Mouse (Mus musculus): Measurements from ENCODE around the gene Gpr26.

Gene Gpr26

GRCm38 (mm10) chr7:131966023-131966915, at the start of gene Gpr26:
Gene Gpr26 (plus strand): TSS chr7:131966460.
- Histone ChIP-seq H3K9me3 (ENCODE audit: low read length) (peaks cover 13% of the 10 kb centered on the region; the same call in 1 of the 2 replicates), H3K36me3 (ENCODE audit: insufficient read depth, low read length) (no peaks in the 10 kb centered on the region), H3K4me3 (replicated peaks; ENCODE audit: low read length) (peak within 1 kb of the TSS; percentile 74), H3K27me3 (ENCODE audit: insufficient read depth, low read length) (peaks cover 70% of the 10 kb centered on the region), H3K4me1 (replicated peaks; ENCODE audit: low read depth, low read length) (peaks cover 3% of the 10 kb centered on the region)
- TF ChIP-seq POU5F1 (IDR thresholded peaks at IDR 0.05; ENCODE audit: borderline replicate concordance, low read length) (no peak), NANOG (IDR thresholded peaks at IDR 0.05; ENCODE audit: borderline replicate concordance, low read length) (no peak)

DNA sequence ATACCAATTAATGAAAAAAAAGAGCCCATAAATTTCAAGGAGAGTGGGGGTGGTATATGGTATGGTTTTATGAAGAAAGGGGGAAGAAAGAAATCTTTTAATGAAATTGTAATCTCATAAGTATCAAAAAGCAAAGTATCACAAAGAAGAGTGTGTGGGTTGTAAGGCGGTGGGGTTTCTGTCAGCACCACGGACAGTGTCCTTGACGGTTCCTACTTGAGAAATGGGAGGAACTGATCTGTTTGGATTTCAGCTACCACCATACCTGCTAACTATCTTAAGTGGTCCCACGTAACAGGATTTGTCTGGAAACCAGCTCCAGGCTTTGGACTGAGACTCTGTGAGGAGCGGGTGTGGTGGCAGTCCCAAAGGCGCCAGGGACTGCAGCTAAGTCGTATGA, 48.9 kb upstream of the Gpr26 start:
- TF ChIP-seq CTCF (conservative IDR thresholded peaks at IDR 0.05; ENCODE audit: low read length) = no peak
- TF ChIP-seq POU5F1 (IDR thresholded peaks at IDR 0.05; ENCODE audit: borderline replicate concordance, low read length) = no peak
- TF ChIP-seq NANOG (IDR thresholded peaks at IDR 0.05; ENCODE audit: borderline replicate concordance, low read length) = no peak
- Histone ChIP-seq H3K4me3 (replicated peaks; ENCODE audit: low read length) (no peak overlapping the region), H3K9me3 (ENCODE audit: low read length) (peaks cover 13% of the 10 kb centered on the region; the same call in 1 of the 2 replicates), H3K27me3 (ENCODE audit: insufficient read depth, low read length) (no peaks in the 10 kb centered on the region), H3K36me3 (ENCODE audit: insufficient read depth, low read length) (no peaks in the 10 kb centered on the region), H3K4me1 (replicated peaks; ENCODE audit: low read depth, low read length) (no peaks in the 10 kb centered on the region)

GRCm38 (mm10) chr7:131927288-131928050, 38.8 kb upstream of the Gpr26 start:
- Histone ChIP-seq H3K4me1 (replicated peaks; ENCODE audit: low read depth, low read length) (no peaks in the 10 kb centered on the region), H3K9me3 (ENCODE audit: low read length) (peaks cover 19% of the 10 kb centered on the region), H3K4me3 (replicated peaks; ENCODE audit: low read length) (no peak overlapping the region), H3K36me3 (ENCODE audit: insufficient read depth, low read length) (no peaks in the 10 kb centered on the region), H3K27me3 (ENCODE audit: insufficient read depth, low read length) (no peaks in the 10 kb centered on the region)
- TF ChIP-seq CTCF (conservative IDR thresholded peaks at IDR 0.05; ENCODE audit: low read length) = no peak
- no peak for TF ChIP-seq POU5F1 (IDR thresholded peaks at IDR 0.05; ENCODE audit: borderline replicate concordance, low read length)
- TF ChIP-seq NANOG (IDR thresholded peaks at IDR 0.05; ENCODE audit: borderline replicate concordance, low read length) = no peak

GRCm38 (mm10) chr7:131937611-131938010, 28.6 kb upstream of the Gpr26 start:
- TF ChIP-seq POU5F1 (IDR thresholded peaks at IDR 0.05; ENCODE audit: borderline replicate concordance, low read length) (no peak), NANOG (IDR thresholded peaks at IDR 0.05; ENCODE audit: borderline replicate concordance, low read length) (no peak), CTCF (conservative IDR thresholded peaks at IDR 0.05; ENCODE audit: low read length) (no peak)
- no peaks in the 10 kb centered on the region for H3K4me1 ChIP-seq (replicated peaks; ENCODE audit: low read depth, low read length)
- H3K36me3 ChIP-seq (ENCODE audit: insufficient read depth, low read length) = no peaks in the 10 kb centered on the region
- no peaks in the 10 kb centered on the region for H3K27me3 ChIP-seq (ENCODE audit: insufficient read depth, low read length)
- H3K4me3 ChIP-seq (replicated peaks; ENCODE audit: low read length) = no peak overlapping the region
- H3K9me3 ChIP-seq (ENCODE audit: low read length) = peaks cover 10% of the 10 kb centered on the region

- no peaks in the 10 kb centered on the region for H3K4me1 ChIP-seq (replicated peaks; ENCODE audit: low read depth, low read length)
- peaks cover 5% of the 10 kb centered on the region; the same call in 1 of the 2 replicates for H3K27me3 ChIP-seq (ENCODE audit: insufficient read depth, low read length)
- H3K36me3 ChIP-seq (ENCODE audit: insufficient read depth, low read length) = no peaks in the 10 kb centered on the region
- H3K4me3 ChIP-seq (replicated peaks; ENCODE audit: low read length) = no peak overlapping the region
- no peak for TF ChIP-seq POU5F1 (IDR thresholded peaks at IDR 0.05; ENCODE audit: borderline replicate concordance, low read length)
- TF ChIP-seq NANOG (IDR thresholded peaks at IDR 0.05; ENCODE audit: borderline replicate concordance, low read length) = no peak
- no peaks in the 10 kb centered on the region for H3K9me3 ChIP-seq (ENCODE audit: low read length)
These were observed 15.1 kb upstream of the Gpr26 start for GRCm38 (mm10) chr7:131951131-131951530.

DNA sequence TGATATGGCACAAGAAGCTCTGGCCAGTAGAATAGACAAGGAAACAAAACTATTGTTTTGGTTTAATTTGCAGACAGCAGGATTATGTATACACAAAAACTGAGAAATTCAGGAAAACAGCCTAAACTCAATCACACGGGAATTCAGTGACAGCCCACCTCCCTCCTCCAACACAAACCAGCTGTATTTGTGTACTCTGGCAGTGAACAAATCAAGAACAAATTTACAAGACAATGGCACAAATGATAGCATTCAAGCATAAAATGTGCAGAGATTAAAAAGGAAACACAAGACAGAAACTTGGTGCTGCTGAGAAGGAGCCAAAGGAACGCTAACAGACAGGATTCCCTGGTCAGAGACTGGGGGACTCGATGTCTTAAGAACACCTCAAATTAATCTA, 12.9 kb upstream of the Gpr26 start:
- no peaks in the 10 kb centered on the region for H3K36me3 ChIP-seq (ENCODE audit: insufficient read depth, low read length)
- no peaks in the 10 kb centered on the region; the same call in 1 of the 2 replicates for H3K27me3 ChIP-seq (ENCODE audit: insufficient read depth, low read length)
- no peaks in the 10 kb centered on the region for H3K4me1 ChIP-seq (replicated peaks; ENCODE audit: low read depth, low read length)
- H3K9me3 ChIP-seq (ENCODE audit: low read length) = no peaks in the 10 kb centered on the region
- no peak for TF ChIP-seq CTCF (conservative IDR thresholded peaks at IDR 0.05; ENCODE audit: low read length)
- TF ChIP-seq POU5F1 (IDR thresholded peaks at IDR 0.05; ENCODE audit: borderline replicate concordance, low read length) = no peak
- no peak; the same call in 1 of the 2 replicates for TF ChIP-seq NANOG (IDR thresholded peaks at IDR 0.05; ENCODE audit: borderline replicate concordance, low read length)
- H3K4me3 ChIP-seq (replicated peaks; ENCODE audit: low read length) = no peak overlapping the region

DNA sequence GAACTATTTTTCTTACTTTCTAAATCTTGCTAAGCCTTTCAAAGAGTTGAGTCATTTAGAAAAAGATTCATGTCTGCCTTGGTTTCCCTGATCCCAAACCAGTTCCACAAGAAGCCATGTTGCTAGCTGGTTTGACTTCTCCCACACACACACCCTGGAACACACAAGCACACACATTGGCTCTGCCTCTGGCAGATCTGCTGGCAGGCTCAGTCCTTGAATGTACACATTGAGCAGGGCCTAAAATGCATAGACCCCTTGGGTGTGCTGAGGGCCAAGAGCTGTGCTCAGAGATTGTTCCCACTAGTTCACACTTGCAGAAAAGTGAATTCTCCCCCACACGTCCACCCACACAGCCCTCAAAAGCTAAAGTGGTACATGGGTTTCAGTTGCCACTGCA, 7.6 kb upstream of the Gpr26 start:
- H3K4me3 ChIP-seq (replicated peaks; ENCODE audit: low read length) = no peak overlapping the region
- no peaks in the 10 kb centered on the region for H3K9me3 ChIP-seq (ENCODE audit: low read length)
- H3K27me3 ChIP-seq (ENCODE audit: insufficient read depth, low read length) = peaks cover 3% of the 10 kb centered on the region
- H3K36me3 ChIP-seq (ENCODE audit: insufficient read depth, low read length) = no peaks in the 10 kb centered on the region
- TF ChIP-seq CTCF (conservative IDR thresholded peaks at IDR 0.05; ENCODE audit: low read length) (no peak), NANOG (IDR thresholded peaks at IDR 0.05; ENCODE audit: borderline replicate concordance, low read length) (no peak), POU5F1 (IDR thresholded peaks at IDR 0.05; ENCODE audit: borderline replicate concordance, low read length) (no peak)
- no peaks in the 10 kb centered on the region for H3K4me1 ChIP-seq (replicated peaks; ENCODE audit: low read depth, low read length)

DNA sequence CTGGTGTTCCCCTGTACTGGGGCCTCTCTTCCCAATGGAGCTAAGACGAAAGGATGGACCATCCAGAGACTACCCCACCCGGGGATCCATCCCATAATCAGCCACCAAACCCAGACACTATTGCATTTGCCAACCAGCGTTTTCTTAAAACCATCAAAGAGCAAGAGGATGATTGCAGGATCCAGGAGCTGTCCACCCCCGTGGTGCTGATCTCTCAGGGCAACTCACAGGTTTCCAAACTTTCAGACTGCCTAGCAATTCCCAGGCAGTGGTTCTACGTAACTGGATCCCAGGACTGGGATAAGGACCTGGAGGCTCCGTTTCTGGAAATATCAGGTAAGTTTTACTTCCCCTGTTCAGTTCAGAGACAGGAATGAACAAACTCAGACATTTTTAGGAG, 5.7 kb upstream of the Gpr26 start:
- Histone ChIP-seq H3K36me3 (ENCODE audit: insufficient read depth, low read length) (no peaks in the 10 kb centered on the region), H3K4me1 (replicated peaks; ENCODE audit: low read depth, low read length) (no peaks in the 10 kb centered on the region), H3K4me3 (replicated peaks; ENCODE audit: low read length) (no peak overlapping the region), H3K9me3 (ENCODE audit: low read length) (no peaks in the 10 kb centered on the region), H3K27me3 (ENCODE audit: insufficient read depth, low read length) (peaks cover 17% of the 10 kb centered on the region)
- TF ChIP-seq CTCF (conservative IDR thresholded peaks at IDR 0.05; ENCODE audit: low read length) (no peak), POU5F1 (IDR thresholded peaks at IDR 0.05; ENCODE audit: borderline replicate concordance, low read length) (no peak), NANOG (IDR thresholded peaks at IDR 0.05; ENCODE audit: borderline replicate concordance, low read length) (no peak)

Measured in E14TG2a.4 (cell line).